ENCODE assay signal across 11 mouse cellular contexts in the genomic region with DNA sequence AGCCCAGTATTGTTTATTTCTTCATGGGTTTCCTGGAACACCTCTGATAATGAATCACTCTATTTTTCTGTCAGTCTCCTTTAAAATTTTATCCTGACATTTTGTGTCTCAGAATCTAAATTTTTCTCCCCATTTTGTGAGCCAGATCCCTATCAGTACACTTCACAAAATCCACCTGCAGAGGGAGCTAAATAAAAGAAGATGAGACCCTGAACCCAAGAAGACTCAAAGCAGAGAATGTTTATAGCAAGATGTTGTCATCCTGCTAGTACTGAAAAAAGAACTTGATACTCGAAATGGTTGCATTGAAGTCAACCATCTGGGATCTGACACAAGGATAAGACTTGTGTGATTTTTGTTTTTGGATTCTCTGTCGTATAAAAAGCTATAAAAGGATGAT. TPM values are rescaled to one million over a fixed set of nuclear protein-coding genes. Genes with fewer than 3 reads are reported as not detected.
DNase-seq lines count a peak whose midpoint lies in the region; TF ChIP-seq lines count a peak whose summit lies in the region.
"Had no signal": no experiment of that assay in that cellular context is flagged by ENCODE, and none has a peak within 500 bp of the region (broad histone marks: within the 10 kb centered on the region; RNA-seq: fewer than 3 reads in every experiment).

No protein-coding gene starts in this region.

- no peak for TF ChIP-seq POLR2A in CH12.LX (IDR thresholded peaks at IDR 0.05; ENCODE audit: low read depth, low read length)

- peaks cover 0 to 24% of the 10 kb centered on the region in 2 experiments for H3K36me3 ChIP-seq in CH12.LX (replicated peaks in 1 of 2; ENCODE audit: control insufficient read depth in 1 of 2, insufficient read depth in 1 of 2, low read length in 1 of 2)
- H3K36me3 ChIP-seq: embryonic facial prominence, embryonic 13.5 days; hindbrain, embryonic 15.5 days had no signal

- no peak overlapping the region for H3K27ac ChIP-seq in CH12.LX (ENCODE audit: insufficient read depth, low read depth)
- H3K27ac ChIP-seq: embryonic facial prominence, embryonic 13.5 days; hindbrain, embryonic 15.5 days; macrophage had no signal

- H3K4me3 ChIP-seq in CH12.LX (replicated peaks in 1 of 3; ENCODE audit: low read depth in 2 of 3, low read length in 2 of 3, poor library complexity in 1 of 3), result no peak overlapping the region
- H3K4me3 ChIP-seq: embryonic facial prominence, embryonic 13.5 days; hindbrain, embryonic 15.5 days had no signal

- TF ChIP-seq EP300 in CH12.LX (IDR thresholded peaks at IDR 0.05; ENCODE audit: low read length), result no peak

- no peaks in the 10 kb centered on the region for H3K27me3 ChIP-seq in CH12.LX (replicated peaks)
- H3K27me3 ChIP-seq: embryonic facial prominence, embryonic 13.5 days; hindbrain, embryonic 15.5 days had no signal

- peak; percentile 12 for DNase-seq in adrenal gland, postnatal 14 days
- no peak for DNase-seq in adrenal gland, postnatal 36 days
- peak; percentile 20 for DNase-seq in layer of hippocampus, adult 11-12 months (ENCODE audit: low spot score)
- no peak for DNase-seq in layer of hippocampus, adult 9-11 months
- peak; percentile 46 for DNase-seq in CH12.LX (ENCODE audit: extremely low read depth)
- DNase-seq in fibroblast of lung, adult 2 months (ENCODE audit: low read depth), result peak; percentile 2
- no peak for DNase-seq in heart, postnatal 25 days (ENCODE audit: low spot score)
- DNase-seq in adrenal gland, postnatal 4 days (ENCODE audit: low spot score in 2 of 2), result no peak

- dilution Hi-C loops in CH12.LX (cut with MboI; ENCODE audit: extremely low pct_ligation_motif_present, extremely low pct_unique_long_range_greater_than_20kb, low sequenced_read_pairs), result no loop called here

- no peak overlapping the region for H3K4me2 ChIP-seq in CH12.LX (ENCODE audit: insufficient read depth, low read depth, poor library complexity, severe bottlenecking)
- H3K4me2 ChIP-seq: embryonic facial prominence, embryonic 13.5 days; hindbrain, embryonic 15.5 days had no signal

- intact Hi-C loops in heart, postnatal 25 days (cut with DNase I), result loop anchor here (2.0 to 5.0 kb wide), 2 partner anchors 37 to 51 kb away; no protein-coding TSS in a partner anchor

- in situ Hi-C loops in CH12.LX (cut with MboI; ENCODE audit: low pct_ligation_motif_present, low pct_unique_long_range_greater_than_20kb, low sequenced_read_pairs), result no loop called here

- peak in 1 of 2 experiments; percentile 82; a peak in 2 of 4 replicates for TF ChIP-seq CTCF in CH12.LX (conservative IDR thresholded peaks at IDR 0.05 in 1 of 2, IDR thresholded peaks at IDR 0.05 in 1 of 2; ENCODE audit: low read depth in 2 of 2, low read length in 2 of 2)

- peaks cover 0 to 4% of the 10 kb centered on the region in 2 experiments; a peak in 1 of 4 replicates for H3K4me1 ChIP-seq in CH12.LX (ENCODE audit: control insufficient read depth in 1 of 2, insufficient read depth in 2 of 2)
- H3K4me1 ChIP-seq: embryonic facial prominence, embryonic 13.5 days; hindbrain, embryonic 15.5 days had no signal

- H3K9me3 ChIP-seq in CH12.LX (replicated peaks; ENCODE audit: low read length), result no peaks in the 10 kb centered on the region
- H3K9me3 ChIP-seq: embryonic facial prominence, embryonic 13.5 days; hindbrain, embryonic 15.5 days had no signal

- H3K9ac ChIP-seq in CH12.LX (ENCODE audit: insufficient read depth, low read depth), result no peak overlapping the region
- H3K9ac ChIP-seq: embryonic facial prominence, embryonic 13.5 days; hindbrain, embryonic 15.5 days had no signal

- peak; percentile 73 for TF ChIP-seq RAD21 in CH12.LX (IDR thresholded peaks at IDR 0.05; ENCODE audit: low read depth, low read length)

- H3K79me2 ChIP-seq in CH12.LX (replicated peaks; ENCODE audit: control insufficient read depth, extremely low read depth, insufficient read depth, poor library complexity, severe bottlenecking), result peaks cover 7% of the 10 kb centered on the region

TF ChIP-seq in CH12.LX, 34 proteins besides CTCF, POLR2A, EP300 and RAD21:
- no peak for TF ChIP-seq KAT2A (IDR thresholded peaks at IDR 0.05; ENCODE audit: insufficient replicate concordance, low read length)
- no peak for TF ChIP-seq MEF2A (IDR thresholded peaks at IDR 0.05; ENCODE audit: borderline replicate concordance, low read depth, low read length)
- TF ChIP-seq MAZ (IDR thresholded peaks at IDR 0.05; ENCODE audit: low read depth, low read length), result no peak
- TF ChIP-seq ZC3H11A (IDR thresholded peaks at IDR 0.05; ENCODE audit: low read depth, low read length), result peak; percentile 13; the same call in 1 of the 2 replicates
- no peak for TF ChIP-seq PAX5 (IDR thresholded peaks at IDR 0.05; ENCODE audit: low read length)
- no peak for TF ChIP-seq TCF12 (IDR thresholded peaks at IDR 0.05; ENCODE audit: low read depth, low read length)
- TF ChIP-seq SMC3 (IDR thresholded peaks at IDR 0.05; ENCODE audit: low read depth, low read length), result peak; percentile 60
- TF ChIP-seq USF2 (conservative IDR thresholded peaks at IDR 0.05; ENCODE audit: low read depth, low read length), result no peak

RNA-seq across cellular contexts. Expression of a gene that starts 40.1 kb away (rescaled TPM):
- 120 and 121 TPM in 2 replicates for total RNA-seq in adrenal gland, postnatal 14 days (2021)
- total RNA-seq in adrenal gland, postnatal 36 days (2021), result 100 to 1,000 TPM; 108 to 117 TPM
- total RNA-seq in CH12.LX (2012; rRNA removed), result 21.0 TPM in 2 replicates
- total RNA-seq in CH12.LX (2014; rRNA removed), result 22.5 and 22.6 TPM in 2 replicates
- 30.7 and 32.1 TPM in 2 replicates for polyA plus RNA-seq in CH12.LX (2012; ENCODE audit: insufficient read length, low read depth)
- 100 to 1,000 TPM; 132 to 139 TPM for total RNA-seq in heart, postnatal 25 days (2021)
- total RNA-seq in adrenal gland, postnatal 4 days (2021), result 100 to 1,000 TPM; 109 to 118 TPM

Comparison
In these comparisons a context has a peak if more than half of its experiments do, and no peak if none do; other contexts are left out.
1. DNase-seq: peak in adrenal gland, postnatal 14 days (single experiment), layer of hippocampus, adult 11-12 months (single experiment), CH12.LX (single experiment) and fibroblast of lung, adult 2 months (single experiment); none in adrenal gland, postnatal 36 days (0 of 2), layer of hippocampus, adult 9-11 months (single experiment), heart, postnatal 25 days (single experiment) and adrenal gland, postnatal 4 days (0 of 2).